Mouse (Mus musculus): ENCODE results near the gene Trim41. TPM values are rescaled to one million over a fixed set of nuclear protein-coding genes. Genes with fewer than 3 reads are reported as not detected.

The Trim41 gene
- polyA plus RNA-seq, 1 experiment from 2014 or later: 7.2 TPM

- no peaks in the 10 kb centered on the region for H3K36me3 ChIP-seq (ENCODE audit: insufficient read depth, low read length)
- no peaks in the 10 kb centered on the region for H3K9me3 ChIP-seq (ENCODE audit: low read length)
- H3K4me2 ChIP-seq (replicated peaks; ENCODE audit: low read depth, low read length): peak overlapping the region; percentile 67
- peak overlapping the region; percentile 46 for H3K4me3 ChIP-seq (ENCODE audit: low read length)
- ATAC-seq (ENCODE audit: low FRiP score, low TSS enrichment): peak; percentile 47; the same call in 1 of the 2 replicates
- no peak overlapping the region for H3K27ac ChIP-seq (ENCODE audit: low read length)
- peaks cover 19% of the 10 kb centered on the region; the same call in 1 of the 2 replicates for H3K4me1 ChIP-seq (ENCODE audit: insufficient read depth, low read length)
- H3K27me3 ChIP-seq (ENCODE audit: insufficient read depth, low read length): no peaks in the 10 kb centered on the region
- 0 out of 2 replicates have a peak overlapping the region, but pooled peaks have one; percentile 58 for H3K9ac ChIP-seq (replicated peaks; ENCODE audit: low read length)
- 50% methylated on average over 10 of the region's 10 CpGs for WGBS
Measured at GRCm38 (mm10) chr11:48787455-48788211, 29.5 kb downstream of the Trim41 start.

DNA sequence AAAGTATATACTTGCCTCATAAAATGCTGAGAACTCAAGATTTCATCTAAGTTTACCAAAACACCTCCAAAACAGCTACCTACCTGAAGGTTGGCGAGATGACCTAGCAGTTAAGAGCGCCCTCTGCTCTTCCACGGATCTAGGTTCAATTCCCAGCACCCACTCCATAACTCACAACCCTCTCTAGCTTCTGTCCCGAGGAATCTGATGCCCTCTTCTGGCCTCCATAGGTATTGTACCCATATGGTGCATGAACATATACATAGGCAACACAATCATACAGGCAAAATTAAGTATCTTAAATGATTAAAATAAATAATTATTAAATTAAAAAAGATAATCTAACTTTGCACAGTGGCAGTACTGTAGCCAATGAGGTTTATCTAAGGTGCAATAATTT lies 34.9 kb downstream of the Trim41 start:
- H3K27me3 ChIP-seq (ENCODE audit: insufficient read depth, low read length): no peaks in the 10 kb centered on the region
- no peaks in the 10 kb centered on the region for H3K4me1 ChIP-seq (ENCODE audit: insufficient read depth, low read length)
- H3K9me3 ChIP-seq (ENCODE audit: low read length): no peaks in the 10 kb centered on the region
- no peak overlapping the region for H3K4me2 ChIP-seq (replicated peaks; ENCODE audit: low read depth, low read length)
- no peak for ATAC-seq (ENCODE audit: low FRiP score, low TSS enrichment)
- H3K27ac ChIP-seq (ENCODE audit: low read length): no peak overlapping the region
- H3K36me3 ChIP-seq (ENCODE audit: insufficient read depth, low read length): no peaks in the 10 kb centered on the region
- no peak overlapping the region for H3K9ac ChIP-seq (replicated peaks; ENCODE audit: low read length)
- 94% methylated on average over 4 of the region's 4 CpGs for WGBS
- no peak overlapping the region for H3K4me3 ChIP-seq (ENCODE audit: low read length)

GRCm38 (mm10) chr11:48779450-48779849 lies 37.7 kb downstream of the Trim41 start:
- H3K27me3 ChIP-seq (ENCODE audit: insufficient read depth, low read length): no peaks in the 10 kb centered on the region
- no peak overlapping the region for H3K4me2 ChIP-seq (replicated peaks; ENCODE audit: low read depth, low read length)
- no peak overlapping the region for H3K4me3 ChIP-seq (ENCODE audit: low read length)
- no peaks in the 10 kb centered on the region for H3K36me3 ChIP-seq (ENCODE audit: insufficient read depth, low read length)
- H3K4me1 ChIP-seq (ENCODE audit: insufficient read depth, low read length): peaks cover 2% of the 10 kb centered on the region; the same call in 1 of the 2 replicates
- no peak for ATAC-seq (ENCODE audit: low FRiP score, low TSS enrichment)
- 44% methylated on average over 7 of the region's 7 CpGs for WGBS
- H3K9me3 ChIP-seq (ENCODE audit: low read length): no peaks in the 10 kb centered on the region
- H3K27ac ChIP-seq (ENCODE audit: low read length): no peak overlapping the region
- H3K9ac ChIP-seq (replicated peaks; ENCODE audit: low read length): no peak overlapping the region

- Histone ChIP-seq H3K4me2 (replicated peaks; ENCODE audit: low read depth, low read length) (no peak overlapping the region), H3K9me3 (ENCODE audit: low read length) (no peaks in the 10 kb centered on the region), H3K27me3 (ENCODE audit: insufficient read depth, low read length) (no peaks in the 10 kb centered on the region), H3K4me3 (ENCODE audit: low read length) (no peak overlapping the region), H3K36me3 (ENCODE audit: insufficient read depth, low read length) (no peaks in the 10 kb centered on the region), H3K4me1 (ENCODE audit: insufficient read depth, low read length) (peaks cover 7% of the 10 kb centered on the region; the same call in 1 of the 2 replicates), H3K27ac (ENCODE audit: low read length) (no peak overlapping the region), H3K9ac (replicated peaks; ENCODE audit: low read length) (no peak overlapping the region)
- no peak for ATAC-seq (ENCODE audit: low FRiP score, low TSS enrichment)
- 86% methylated on average over 9 of the region's 9 CpGs for WGBS
Measured at GRCm38 (mm10) chr11:48777303-48777702, 39.9 kb downstream of the Trim41 start.

DNA sequence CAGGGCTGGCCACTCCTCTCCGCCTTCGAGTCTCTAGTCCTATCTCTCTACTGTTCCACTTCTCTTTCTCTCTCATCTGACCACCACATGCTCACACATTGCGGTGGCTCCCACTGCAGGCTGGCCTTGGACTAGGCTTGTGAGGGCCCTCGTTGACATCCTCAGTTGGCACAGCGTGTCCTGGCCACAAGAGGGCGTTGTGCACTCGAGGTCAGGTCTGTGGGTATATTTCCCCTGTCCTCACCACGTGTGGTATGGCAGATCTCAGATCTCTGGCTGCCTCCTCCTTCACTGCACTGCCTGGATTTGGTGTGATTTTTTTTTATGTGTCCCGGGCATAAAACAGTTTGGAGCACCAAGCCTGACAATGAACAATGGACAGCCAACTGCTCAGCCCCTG lies 40.5 kb downstream of the Trim41 start:
- 48% methylated on average over 9 of the region's 9 CpGs for WGBS
- Histone ChIP-seq H3K4me1 (ENCODE audit: insufficient read depth, low read length) (peaks cover 7% of the 10 kb centered on the region; the same call in 1 of the 2 replicates), H3K36me3 (ENCODE audit: insufficient read depth, low read length) (no peaks in the 10 kb centered on the region), H3K9me3 (ENCODE audit: low read length) (no peaks in the 10 kb centered on the region), H3K27me3 (ENCODE audit: insufficient read depth, low read length) (no peaks in the 10 kb centered on the region), H3K27ac (ENCODE audit: low read length) (no peak overlapping the region), H3K4me3 (ENCODE audit: low read length) (no peak overlapping the region), H3K4me2 (replicated peaks; ENCODE audit: low read depth, low read length) (no peak overlapping the region), H3K9ac (replicated peaks; ENCODE audit: low read length) (no peak overlapping the region)
- 0 out of 2 replicates have a peak, but pooled peaks have one; percentile 5 for ATAC-seq (ENCODE audit: low FRiP score, low TSS enrichment)

DNA sequence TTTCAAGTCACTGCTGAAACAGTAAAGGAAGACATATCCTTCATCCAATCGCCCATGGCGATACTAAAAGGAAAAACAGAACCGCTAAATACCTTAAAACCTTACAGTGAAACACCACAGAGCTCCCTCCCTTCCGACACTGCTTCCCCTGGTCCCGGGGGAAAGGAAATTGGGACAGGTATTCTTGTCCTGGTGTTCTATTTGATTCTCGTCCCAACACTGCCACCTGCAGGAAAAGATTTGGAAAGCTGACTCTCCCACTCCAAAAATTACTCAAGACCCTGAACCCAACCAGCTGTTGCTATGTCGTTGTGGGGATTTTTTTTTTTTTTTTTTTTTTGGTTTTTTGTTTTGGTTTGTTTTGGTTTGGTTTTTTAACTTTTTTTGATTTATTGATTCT lies 41.7 kb downstream of the Trim41 start:
- Histone ChIP-seq H3K27ac (ENCODE audit: low read length) (no peak overlapping the region), H3K27me3 (ENCODE audit: insufficient read depth, low read length) (no peaks in the 10 kb centered on the region), H3K9ac (replicated peaks; ENCODE audit: low read length) (no peak overlapping the region), H3K4me3 (ENCODE audit: low read length) (no peak overlapping the region), H3K4me2 (replicated peaks; ENCODE audit: low read depth, low read length) (peak overlapping the region; percentile 20; the same call in 1 of the 2 replicates), H3K36me3 (ENCODE audit: insufficient read depth, low read length) (no peaks in the 10 kb centered on the region), H3K9me3 (ENCODE audit: low read length) (no peaks in the 10 kb centered on the region), H3K4me1 (ENCODE audit: insufficient read depth, low read length) (peaks cover 7% of the 10 kb centered on the region; the same call in 1 of the 2 replicates)
- peak; percentile 54; the same call in 1 of the 2 replicates for ATAC-seq (ENCODE audit: low FRiP score, low TSS enrichment)
- 1% methylated on average over 7 of the region's 7 CpGs for WGBS

GRCm38 (mm10) chr11:48774443-48775298 lies 42.5 kb downstream of the Trim41 start:
- Histone ChIP-seq H3K4me1 (ENCODE audit: insufficient read depth, low read length) (peaks cover 7% of the 10 kb centered on the region; the same call in 1 of the 2 replicates), H3K27ac (ENCODE audit: low read length) (no peak overlapping the region), H3K9me3 (ENCODE audit: low read length) (no peaks in the 10 kb centered on the region), H3K36me3 (ENCODE audit: insufficient read depth, low read length) (no peaks in the 10 kb centered on the region), H3K27me3 (ENCODE audit: insufficient read depth, low read length) (no peaks in the 10 kb centered on the region), H3K4me2 (replicated peaks; ENCODE audit: low read depth, low read length) (peak overlapping the region; percentile 41; the same call in 1 of the 2 replicates), H3K9ac (replicated peaks; ENCODE audit: low read length) (no peak overlapping the region), H3K4me3 (ENCODE audit: low read length) (0 out of 2 replicates have a peak overlapping the region, but pooled peaks have one; percentile 2)
- 36% methylated on average over 17 of the region's 17 CpGs for WGBS
- ATAC-seq (ENCODE audit: low FRiP score, low TSS enrichment): peak; percentile 29; the same call in 1 of the 2 replicates

- no peak overlapping the region for H3K4me3 ChIP-seq (ENCODE audit: low read length)
- H3K4me2 ChIP-seq (replicated peaks; ENCODE audit: low read depth, low read length): no peak overlapping the region
- no peaks in the 10 kb centered on the region for H3K27me3 ChIP-seq (ENCODE audit: insufficient read depth, low read length)
- no peak for ATAC-seq (ENCODE audit: low FRiP score, low TSS enrichment)
- peaks cover 7% of the 10 kb centered on the region; the same call in 1 of the 2 replicates for H3K4me1 ChIP-seq (ENCODE audit: insufficient read depth, low read length)
- no peaks in the 10 kb centered on the region for H3K36me3 ChIP-seq (ENCODE audit: insufficient read depth, low read length)
- H3K9me3 ChIP-seq (ENCODE audit: low read length): no peaks in the 10 kb centered on the region
- H3K9ac ChIP-seq (replicated peaks; ENCODE audit: low read length): no peak overlapping the region
- H3K27ac ChIP-seq (ENCODE audit: low read length): no peak overlapping the region
- 25% methylated on average over 2 of the region's 2 CpGs for WGBS
Measured at GRCm38 (mm10) chr11:48771691-48772090, 45.5 kb downstream of the Trim41 start.

DNA sequence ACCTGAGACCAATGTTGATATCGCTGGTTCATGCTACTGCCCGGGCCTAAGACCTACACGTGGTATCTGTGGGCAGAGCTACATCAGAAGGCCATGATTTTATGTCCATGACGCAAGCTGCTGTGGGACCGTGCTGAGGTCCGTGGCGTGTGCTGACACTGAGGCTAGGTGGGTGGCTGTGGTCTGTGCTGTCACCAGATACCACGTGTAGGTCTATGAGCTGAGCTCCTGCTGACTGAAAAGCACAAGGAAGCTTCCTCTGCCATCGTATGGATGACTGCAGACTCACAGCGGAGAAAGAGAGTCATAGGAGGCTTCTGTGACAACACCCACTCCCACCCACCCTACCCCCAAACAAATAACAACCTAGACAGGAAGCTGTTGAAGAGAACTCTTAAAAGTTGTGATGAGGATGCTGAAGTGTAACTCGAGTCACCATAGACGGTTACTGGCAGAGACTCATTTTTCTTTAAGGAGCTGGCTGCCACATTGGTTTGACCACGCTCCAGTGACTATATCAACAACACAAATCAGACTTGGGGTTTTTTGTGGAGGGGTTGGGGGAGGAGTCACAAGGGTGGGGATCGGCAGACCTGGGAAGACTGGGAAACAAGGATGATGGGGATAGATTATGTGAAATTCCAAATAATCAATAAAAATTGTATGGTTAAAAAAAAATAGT lies 49.8 kb downstream of the Trim41 start:
- H3K27ac ChIP-seq (ENCODE audit: low read length): no peak overlapping the region
- H3K9ac ChIP-seq (replicated peaks; ENCODE audit: low read length): no peak overlapping the region
- no peaks in the 10 kb centered on the region; the same call in 1 of the 2 replicates for H3K9me3 ChIP-seq (ENCODE audit: low read length)
- peak; percentile 81 for ATAC-seq (ENCODE audit: low FRiP score, low TSS enrichment)
- H3K36me3 ChIP-seq (ENCODE audit: insufficient read depth, low read length): no peaks in the 10 kb centered on the region
- no peak overlapping the region for H3K4me3 ChIP-seq (ENCODE audit: low read length)
- no peaks in the 10 kb centered on the region for H3K4me1 ChIP-seq (ENCODE audit: insufficient read depth, low read length)
- WGBS: 43% methylated on average over 14 of the region's 14 CpGs
- H3K4me2 ChIP-seq (replicated peaks; ENCODE audit: low read depth, low read length): peak overlapping the region; percentile 10; the same call in 1 of the 2 replicates
- no peaks in the 10 kb centered on the region for H3K27me3 ChIP-seq (ENCODE audit: insufficient read depth, low read length)

Measured in kidney, embryonic 16.5 days (tissue).